Mouse (Mus musculus): ENCODE measurements around the gene Col26a1.

Gene Col26a1

DNA sequence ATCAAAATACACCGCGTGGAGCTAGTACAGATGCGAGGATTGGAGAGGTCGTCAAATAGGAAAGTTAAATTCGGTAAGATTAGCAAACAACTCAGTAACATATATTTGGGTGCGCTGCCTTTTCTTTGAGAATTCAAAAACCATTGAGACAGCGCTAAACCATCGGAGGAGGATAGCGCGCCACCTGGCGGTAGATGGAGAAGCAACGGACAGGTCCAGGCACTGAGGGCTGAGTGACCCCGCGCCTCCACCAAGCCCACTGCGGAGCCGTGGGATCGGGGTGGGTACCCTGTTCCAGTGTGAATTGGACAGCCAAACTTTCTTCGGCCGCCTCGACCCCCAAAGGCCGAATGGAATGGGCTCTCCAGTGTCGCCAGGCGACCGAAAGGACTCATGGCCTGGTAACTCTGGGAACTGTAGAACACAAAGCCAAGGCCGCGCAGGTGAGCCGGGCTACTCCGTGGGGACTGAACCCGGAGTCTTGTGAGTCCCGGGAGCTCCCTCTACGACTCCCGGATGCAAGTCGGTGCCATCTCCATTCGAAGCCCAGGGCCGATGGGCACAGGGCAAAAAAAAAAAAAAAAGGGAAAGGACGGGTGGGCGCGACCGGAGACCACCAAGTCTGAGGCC, 1.5 kb downstream of the Col26a1 start:
- DNase-seq (ENCODE audit: low read depth, low spot score) = peak; percentile 69

DNA sequence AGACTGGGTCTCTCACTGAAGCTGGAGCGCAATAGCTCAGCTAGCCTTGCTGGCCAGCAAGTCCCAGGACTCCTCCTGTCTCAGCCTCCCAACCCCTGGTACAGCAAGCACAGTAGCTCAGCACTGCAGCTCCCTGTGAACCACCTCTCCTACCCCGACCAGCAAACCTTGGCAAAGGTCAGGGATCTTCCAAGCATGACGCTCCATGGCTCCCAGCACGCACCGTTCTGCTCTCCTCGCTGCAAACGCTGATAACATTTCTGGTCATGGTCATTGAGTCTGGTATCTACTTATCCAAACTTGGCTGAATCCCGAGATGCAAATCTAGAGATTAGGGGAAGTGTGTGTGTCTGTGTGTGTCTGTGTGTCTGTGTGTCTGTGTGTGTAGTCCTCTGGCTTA, 2.9 kb downstream of the Col26a1 start:
- DNase-seq (ENCODE audit: low read depth, low spot score) = no peak

DNA sequence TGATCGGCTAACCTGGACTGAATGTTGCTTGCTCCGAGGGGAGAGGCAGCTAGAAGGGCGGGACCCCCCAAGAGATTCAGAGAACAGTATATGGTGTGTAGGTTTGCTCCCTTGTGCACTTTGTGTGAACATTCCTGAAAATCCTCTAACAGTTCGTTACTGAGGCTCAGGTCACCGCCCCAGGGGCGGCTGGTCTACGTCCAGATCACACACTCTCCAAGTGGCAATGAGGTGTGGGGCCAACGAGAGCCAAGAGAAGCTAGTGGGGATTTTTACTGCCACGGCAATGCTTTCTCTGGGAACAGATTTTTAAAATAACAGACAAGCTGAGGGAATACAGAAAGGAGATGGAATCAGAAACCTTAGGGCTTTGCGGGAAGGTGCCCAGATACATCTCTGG, 8.7 kb downstream of the Col26a1 start:
- no peak for DNase-seq (ENCODE audit: low read depth, low spot score)

DNA sequence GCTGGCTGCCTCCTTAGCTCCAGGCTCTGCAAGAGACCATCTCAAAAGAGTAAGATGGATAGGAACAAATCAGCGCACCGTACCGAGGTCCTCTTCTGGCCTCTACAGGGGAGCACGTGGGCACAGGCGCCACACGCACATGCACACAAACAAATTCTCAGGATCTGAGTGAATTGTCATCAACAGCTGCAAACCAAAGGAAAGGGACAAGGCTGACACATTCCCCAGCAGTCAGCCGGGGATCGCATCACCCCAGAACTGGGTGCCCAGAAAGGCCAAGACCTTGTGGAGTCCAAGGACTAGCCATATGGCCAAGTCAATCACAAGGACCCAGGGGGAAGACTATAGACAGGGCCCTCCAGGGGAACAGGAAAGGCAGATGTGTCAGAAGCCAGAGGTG, 10.6 kb downstream of the Col26a1 start:
- no peak for DNase-seq (ENCODE audit: low read depth, low spot score)

DNA sequence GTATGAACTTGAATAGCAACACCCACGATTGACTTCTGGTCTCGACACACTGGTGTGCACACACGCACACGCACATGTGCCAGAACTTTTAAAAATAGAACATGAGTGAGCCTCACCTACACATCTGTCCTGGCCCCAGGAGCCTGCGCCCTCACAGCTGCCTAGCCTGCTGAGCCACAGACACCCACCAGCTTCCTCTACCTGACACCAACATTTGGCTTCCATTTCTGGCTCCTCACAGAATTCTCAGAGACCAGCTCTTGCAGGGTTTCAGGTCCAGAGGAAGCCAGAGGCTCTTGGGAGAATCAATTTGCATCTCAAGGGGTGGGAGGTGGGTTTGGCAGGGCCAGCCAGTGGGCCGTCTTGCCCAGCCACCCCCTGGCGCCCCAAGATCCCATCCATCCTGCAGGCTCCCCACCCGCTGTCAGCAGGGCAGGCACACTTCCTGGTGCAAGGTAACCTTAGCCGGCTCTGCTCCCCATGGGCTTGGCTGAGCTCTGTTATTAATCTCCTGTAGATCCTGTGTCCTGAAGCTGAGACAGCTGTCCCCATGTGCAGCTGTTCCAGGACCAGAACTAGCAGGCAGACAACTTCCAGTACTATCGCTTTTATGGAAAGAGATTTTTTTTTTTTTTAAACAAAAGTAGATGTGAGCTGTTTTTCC, 13.4 kb downstream of the Col26a1 start:
- DNase-seq (ENCODE audit: low read depth, low spot score) = no peak

DNA sequence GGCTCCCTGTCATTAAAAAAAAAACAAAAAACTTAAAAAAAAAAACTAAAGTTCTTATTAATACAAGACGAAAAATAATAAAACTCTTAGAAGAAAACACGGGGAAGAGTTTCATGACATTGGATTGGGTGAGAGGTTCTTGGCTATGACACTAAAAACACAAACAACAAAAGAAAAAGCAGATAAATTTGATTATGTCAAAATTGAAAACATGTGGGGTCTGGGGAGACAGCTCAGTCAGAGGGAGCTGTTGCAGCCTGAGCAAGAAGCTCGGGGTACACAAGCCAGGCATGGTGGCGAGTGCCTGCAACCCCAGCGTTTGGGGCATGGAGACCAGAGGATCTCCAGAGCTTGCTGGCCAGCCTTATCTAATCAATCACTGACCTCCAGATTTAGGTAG, 15.3 kb downstream of the Col26a1 start:
- no peak for DNase-seq (ENCODE audit: low read depth, low spot score)

DNA sequence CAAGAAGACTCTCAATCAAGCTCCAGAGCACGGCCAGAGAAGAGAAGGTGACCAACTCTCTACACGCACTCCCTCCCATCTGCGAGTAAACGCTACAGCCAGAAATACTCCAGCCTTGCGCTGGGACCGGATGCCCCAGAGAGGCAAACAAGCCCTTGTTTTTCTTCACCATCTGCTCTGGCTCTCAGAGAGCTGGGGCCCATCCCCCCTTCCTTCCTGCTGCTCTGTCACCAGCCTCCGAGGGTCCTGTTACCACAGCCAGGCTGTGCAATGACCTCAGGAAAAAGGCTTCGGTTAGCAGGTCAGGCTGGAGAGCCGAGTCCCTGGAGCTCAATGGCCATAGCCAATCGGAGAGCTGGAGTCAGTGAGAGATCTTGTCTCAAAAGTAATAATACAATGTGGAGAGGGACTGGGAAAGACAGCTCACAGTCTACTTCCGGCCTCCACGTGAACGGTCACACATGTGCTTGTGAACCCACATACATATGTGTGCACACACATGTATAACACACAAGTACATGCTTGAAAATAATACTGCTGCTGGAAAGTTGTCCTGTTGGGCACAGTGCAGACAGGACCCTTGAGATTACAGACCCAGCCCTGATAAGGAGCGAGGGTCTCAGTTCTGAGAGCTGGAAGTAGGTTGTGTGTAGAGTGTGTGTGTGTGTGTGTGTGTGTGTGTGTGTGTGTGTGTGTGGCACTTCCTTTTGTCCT, 18.9 kb downstream of the Col26a1 start:
- DNase-seq (ENCODE audit: low read depth, low spot score) = no peak

DNA sequence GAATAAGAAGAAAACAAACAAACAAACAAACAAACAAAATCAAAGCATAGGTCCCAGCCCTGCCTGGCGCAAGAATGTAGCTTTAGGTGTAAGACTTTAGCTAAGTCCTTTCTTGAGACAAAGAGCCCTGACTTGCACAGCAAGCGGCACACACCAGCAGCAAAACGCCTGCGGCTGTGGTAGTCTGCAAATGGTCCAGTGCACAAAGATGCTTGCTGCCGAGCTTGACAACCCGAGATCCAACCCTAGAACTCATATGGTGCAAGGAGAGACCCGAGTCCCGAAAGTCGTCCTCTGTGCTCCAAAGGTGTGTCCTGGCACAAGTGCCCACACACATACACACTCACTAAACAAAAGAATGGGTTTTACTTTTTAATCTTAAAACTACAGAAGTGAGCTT, 19.7 kb downstream of the Col26a1 start:
- no peak for DNase-seq (ENCODE audit: low read depth, low spot score)

DNA sequence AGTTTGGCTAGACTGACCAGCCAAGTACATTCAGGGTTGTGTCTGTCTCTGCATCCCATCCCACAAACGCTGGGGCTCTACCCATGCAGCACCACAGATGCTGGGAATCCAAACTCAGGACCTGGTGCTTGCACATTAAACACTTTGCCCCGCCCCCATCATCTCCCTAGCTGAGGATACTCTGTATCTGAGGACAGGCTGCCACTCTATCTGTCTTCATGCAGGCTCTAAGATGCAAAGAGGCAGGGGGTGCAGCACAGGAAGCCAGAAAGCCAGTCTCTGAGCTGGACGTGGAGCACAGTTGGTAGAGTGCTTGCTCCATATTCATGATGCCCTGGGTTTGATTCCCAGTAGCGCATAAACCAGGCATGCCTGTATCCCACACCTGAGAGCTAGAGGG, 20.2 kb downstream of the Col26a1 start:
- no peak for DNase-seq (ENCODE audit: low read depth, low spot score)

DNA sequence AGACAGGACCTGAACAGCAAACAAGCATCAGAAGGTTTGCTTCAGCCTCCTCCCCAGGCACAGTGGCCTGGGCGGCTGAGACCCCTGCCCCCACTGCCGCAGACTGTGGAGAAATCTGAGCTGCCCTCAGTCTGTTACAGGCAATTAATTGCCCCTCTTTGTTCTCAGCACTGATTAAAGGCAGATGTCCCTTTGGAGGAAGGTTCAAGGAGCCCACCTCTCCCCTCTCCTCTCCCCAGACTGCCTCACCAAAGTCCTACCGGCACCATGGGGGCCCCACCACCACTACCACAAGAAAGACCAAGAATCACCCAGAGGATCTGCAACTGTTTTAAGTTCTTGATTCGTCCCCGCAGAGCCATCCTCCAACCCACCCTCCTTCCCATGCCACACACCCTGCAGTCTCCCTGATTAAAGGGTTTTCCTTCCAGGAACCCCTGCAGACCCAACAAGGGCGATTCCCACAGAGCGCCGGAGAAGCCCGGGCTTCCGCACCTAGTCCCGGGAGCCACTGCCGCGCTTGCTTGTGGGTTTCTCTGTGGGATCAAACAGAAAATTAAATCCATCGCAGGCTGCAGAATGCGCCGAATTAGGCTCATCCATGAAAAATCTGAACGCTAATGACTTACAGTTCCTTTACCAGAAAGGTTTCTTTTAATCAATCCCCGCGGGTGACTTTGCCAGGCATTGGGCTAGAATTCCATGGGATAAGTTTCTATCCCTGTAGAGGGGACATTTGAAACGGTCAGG, 21.6 kb downstream of the Col26a1 start:
- no peak for DNase-seq (ENCODE audit: low read depth, low spot score)

DNA sequence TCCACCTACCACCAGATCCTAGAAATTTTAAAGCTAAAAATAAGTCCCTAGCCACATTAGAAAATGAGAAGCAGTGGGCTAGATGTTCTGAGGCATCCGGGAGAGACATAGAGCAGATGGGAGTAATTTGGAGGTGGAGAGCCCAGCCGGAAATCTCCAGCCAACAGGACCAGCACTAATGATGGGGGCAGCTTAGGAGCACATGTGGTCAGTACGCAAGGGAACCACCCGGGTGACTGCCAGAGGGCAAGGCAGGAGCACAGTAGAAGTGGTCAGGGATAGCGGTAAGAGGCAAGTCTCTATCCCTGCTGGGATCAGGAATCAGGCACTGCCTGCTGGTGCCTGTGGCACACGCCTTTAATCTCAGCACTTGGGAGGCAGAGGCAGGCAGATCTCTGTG, 32.3 kb downstream of the Col26a1 start:
- no peak for DNase-seq (ENCODE audit: low read depth, low spot score)

DNA sequence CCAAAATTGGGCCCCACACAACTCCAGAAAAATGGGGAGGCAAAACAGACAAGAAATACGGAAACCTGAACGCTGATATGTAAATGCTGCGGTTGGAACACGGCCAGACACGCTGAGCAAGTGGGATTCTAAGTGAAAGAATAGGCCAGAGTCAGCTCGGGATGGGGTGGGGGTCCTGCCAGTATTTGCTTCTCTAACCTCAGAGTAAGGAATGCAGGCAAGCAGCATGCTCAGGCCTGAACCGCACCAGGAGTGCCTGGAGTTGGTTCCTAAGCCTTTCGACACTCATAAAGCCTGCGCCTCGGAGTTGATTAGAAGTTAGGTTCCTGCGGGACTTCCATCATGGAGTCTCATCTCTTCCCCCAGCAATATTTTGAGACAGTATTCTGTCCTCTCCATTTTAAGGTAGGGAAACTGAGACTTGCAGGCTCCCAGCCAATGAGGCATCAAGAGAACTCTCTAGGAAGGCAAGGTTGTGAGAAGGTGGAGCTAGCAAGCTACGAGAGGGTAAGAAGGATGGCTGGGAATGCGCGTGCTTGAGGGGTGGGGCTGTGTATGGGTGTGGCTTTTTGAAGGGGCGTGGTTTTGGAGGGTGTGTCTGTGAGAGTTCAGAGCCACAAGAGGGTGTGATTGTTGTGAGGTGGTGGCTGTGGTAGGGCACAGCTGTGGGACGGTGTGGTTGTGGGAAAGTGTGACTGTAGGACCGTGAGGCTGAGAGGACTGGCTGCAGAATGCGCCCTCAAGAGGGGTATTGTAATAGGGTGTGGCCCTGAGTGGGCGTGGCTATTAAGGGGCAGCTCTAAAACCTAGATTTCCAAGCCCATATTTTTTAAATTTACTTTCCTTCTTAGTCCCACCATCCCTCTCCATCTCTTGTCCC, 36.4 kb downstream of the Col26a1 start:
- peak; percentile 51 for DNase-seq (ENCODE audit: low read depth, low spot score)

DNA sequence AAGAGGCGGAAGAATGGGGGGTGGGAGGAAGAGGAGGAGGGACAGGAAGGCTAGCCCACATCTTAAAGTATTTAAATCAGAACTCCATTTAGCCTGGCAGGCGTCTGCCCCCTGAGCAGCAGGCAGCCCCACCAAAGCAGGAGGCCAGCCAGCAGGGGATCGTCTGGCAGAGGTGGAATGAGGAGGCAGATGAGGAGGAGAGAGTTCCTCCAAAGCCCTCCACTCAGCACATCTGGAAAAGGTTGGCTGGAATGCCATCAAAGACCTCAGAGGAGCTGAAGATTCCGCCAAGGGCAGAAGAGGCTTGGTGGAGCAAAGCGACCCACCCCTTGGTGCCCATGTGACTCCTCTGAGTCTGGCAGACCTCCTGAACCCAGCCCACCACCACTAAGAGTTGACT, 39.1 kb downstream of the Col26a1 start:
- no peak for DNase-seq (ENCODE audit: low read depth, low spot score)

DNA sequence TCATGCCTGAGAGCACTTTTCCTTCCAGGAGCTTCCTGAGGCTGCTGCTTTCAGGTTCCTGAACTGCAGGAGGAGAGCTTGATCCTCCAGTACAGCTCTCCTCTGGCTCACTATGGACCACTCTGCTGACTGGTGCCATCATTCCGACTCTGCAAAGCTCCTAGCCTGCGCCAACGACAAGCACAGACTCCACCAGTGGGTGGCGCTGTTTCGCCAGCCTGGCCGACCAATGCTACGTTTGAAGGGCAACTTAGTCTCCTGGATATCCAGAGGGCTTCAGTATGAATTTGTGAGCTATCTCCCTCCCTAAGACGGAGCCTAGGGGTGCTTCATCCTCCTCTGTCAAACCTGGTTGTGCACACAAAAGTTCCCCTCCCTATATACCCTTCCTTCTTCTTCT, 43.0 kb downstream of the Col26a1 start:
- peak; percentile 62 for DNase-seq (ENCODE audit: low read depth, low spot score)

DNA sequence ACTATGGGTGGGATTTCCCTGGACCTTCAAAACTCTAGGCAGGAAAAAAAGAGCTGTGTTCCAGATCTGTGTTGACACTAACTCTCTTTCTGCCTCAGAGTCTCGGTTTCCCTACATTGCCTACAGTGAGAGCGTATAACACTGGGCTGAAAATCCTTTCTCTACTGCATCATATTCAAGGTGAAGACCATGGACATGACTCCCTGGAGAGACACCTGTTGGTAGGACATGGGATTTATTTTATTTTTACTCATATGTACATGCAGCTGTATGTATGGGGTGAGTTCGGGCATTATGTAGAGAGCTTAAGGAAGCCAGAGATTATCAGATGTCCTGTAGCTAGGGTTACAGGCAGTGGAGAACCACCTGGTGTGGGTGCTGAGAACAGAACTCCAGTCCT, 50.0 kb downstream of the Col26a1 start:
- DNase-seq (ENCODE audit: low read depth, low spot score) = no peak

DNA sequence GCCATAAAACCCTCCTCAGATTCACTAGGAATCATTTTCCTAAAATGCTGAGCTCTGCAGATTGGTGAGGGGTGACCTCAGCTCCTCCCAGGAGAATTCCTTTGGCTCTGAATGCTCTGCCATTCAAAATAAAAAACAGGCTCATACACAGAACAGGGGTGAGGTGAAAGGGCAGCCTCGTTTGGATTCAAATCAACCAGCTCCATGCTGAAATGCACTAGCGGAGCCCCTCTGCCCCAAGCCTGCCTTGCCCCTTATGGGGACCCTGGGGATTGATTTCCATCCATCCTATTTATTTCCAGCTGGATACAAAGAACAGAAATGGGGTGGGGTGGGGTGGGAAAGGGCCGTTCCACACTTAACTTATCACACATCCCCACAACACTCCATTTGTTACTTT, 52.9 kb downstream of the Col26a1 start:
- DNase-seq (ENCODE audit: low read depth, low spot score) = no peak

DNA sequence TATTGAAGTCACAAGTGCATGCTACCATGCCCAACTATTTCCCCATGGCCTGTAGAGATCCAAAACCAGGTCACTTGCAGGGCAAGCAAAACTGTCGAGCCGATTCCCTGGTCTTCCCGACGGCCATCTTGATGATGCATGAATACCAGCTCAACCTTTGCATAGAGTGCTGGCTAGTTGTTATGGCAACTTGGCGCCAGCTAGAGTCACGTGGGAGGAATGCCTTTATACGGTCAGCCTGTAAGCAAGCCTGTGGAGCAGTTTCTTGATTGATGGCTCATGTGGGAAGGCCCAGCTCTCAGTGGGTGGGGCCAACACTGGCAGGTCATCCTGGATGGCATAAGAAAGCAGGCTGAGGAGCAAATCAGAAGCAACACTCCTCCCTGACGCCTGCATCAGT, 61.0 kb downstream of the Col26a1 start:
- DNase-seq (ENCODE audit: low read depth, low spot score) = peak; percentile 74

DNA sequence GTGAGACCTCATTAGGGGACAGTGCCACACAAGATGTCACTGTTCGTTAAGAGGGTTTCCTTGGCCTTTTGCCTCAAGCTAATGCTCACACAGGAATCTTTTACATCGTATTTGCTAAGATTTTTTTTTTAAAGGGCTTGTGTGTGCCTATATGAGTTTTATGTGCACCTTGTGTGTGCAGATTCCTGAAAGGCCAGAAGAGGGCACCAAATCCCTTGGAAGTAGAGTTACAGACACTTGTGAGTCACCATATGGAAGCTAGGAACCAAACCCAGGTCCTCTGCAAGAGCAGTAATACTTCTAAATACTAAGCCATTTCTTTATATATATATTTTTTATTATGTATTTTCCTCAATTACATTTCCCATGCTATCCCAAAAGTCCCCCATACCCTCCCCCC, 62.1 kb downstream of the Col26a1 start:
- DNase-seq (ENCODE audit: low read depth, low spot score) = peak; percentile 48

DNA sequence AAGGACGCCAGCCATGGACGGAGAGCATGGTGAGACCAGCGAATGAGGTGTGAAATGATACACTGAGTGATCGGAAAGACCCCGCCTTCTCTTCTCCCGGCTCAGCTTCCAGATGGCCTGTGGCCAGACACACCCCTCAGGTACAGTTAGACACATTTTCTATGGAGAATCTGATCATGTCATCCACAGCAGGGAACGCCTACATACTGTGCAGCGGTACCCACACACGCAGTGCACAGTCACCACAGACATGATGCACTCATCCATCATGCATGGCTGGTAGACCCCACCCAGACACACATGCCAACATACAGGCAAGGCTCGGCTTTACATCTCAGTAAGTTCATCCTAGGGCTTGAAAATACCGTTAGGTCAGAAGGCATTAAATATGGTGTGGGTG, 63.3 kb downstream of the Col26a1 start:
- no peak for DNase-seq (ENCODE audit: low read depth, low spot score)

DNA sequence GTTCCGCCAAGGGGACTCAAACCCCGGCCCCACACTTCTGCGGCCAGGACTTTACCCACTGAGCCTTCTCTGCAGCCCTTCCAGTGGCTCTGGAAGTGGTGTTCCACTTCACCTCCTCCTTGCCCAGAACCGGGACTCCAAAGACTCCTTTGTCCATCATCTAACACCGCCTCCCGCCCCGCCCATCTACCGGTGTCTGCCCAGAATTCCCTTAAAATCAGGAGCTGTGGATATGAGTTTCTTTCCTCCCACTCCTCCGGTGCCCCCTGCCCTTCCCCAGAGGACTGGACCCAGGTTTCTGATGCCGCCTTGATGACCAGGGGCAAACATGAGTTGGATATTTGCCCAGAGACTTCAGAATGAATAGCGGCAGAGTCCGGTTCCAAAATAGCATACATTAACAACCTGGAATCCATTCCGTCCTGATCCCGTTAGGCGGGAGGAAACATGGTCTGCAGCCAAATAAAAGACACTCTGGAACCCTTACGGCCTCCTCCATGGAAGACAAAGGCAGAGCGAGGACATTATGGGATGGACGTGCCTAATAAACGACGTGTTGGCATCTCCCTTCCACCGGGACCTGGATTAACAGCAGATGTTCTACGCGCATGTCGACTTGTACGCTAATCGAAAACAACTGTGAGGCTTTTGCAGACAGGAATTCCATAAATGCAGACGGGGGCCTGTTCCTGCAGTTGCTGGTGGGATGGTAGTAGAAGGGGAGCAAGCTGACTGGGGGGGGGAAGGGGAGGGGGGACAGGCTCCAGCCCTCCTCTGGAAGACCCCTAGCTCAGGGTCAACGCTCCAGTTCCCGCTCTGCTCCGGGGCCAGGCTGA, 72.3 kb downstream of the Col26a1 start:
- DNase-seq (ENCODE audit: low read depth, low spot score) = no peak

All from ES-CJ7 (cell line).